21 mouse cellular contexts compared by ENCODE assay signal in genomic region chr15:102955007-102955382, GRCm38 (mm10). TPM values are rescaled to one million over a fixed set of nuclear protein-coding genes. Genes with fewer than 3 reads are reported as not detected.
A peak's percentile ranks its signal among the peaks of the same experiment; 100 is the strongest.
DNase-seq lines count a peak whose midpoint lies in the region; ATAC-seq lines count a peak whose summit lies in the region.
"Had no signal": no experiment of that assay in that cellular context is flagged by ENCODE, and none has a peak within 500 bp of the region (broad histone marks: within the 10 kb centered on the region; RNA-seq: fewer than 3 reads in every experiment).

No protein-coding gene starts in this region.

- H3K4me2 ChIP-seq in embryonic facial prominence, embryonic 14.5 days (ENCODE audit: low read depth, low read length): no peak overlapping the region
- H3K4me2 ChIP-seq in kidney, embryonic 15.5 days: peak overlapping the region; percentile 78
- H3K4me2 ChIP-seq in neural tube, embryonic 13.5 days: peak overlapping the region; percentile 46
- H3K4me2 ChIP-seq: forebrain, embryonic 15.5 days; heart, embryonic 11.5 days; liver, embryonic 12.5 days had no signal

- H3K4me3 ChIP-seq in embryonic facial prominence, embryonic 14.5 days (ENCODE audit: low read depth, low read length): 0 out of 2 replicates have a peak overlapping the region, but pooled peaks have one; percentile 10
- no peak overlapping the region for H3K4me3 ChIP-seq in embryonic facial prominence, embryonic 10.5 days
- peak overlapping the region; percentile 59 for H3K4me3 ChIP-seq in kidney, embryonic 15.5 days (replicated peaks)
- H3K4me3 ChIP-seq in neural tube, embryonic 13.5 days: peak overlapping the region; percentile 39
- H3K4me3 ChIP-seq: forebrain, embryonic 15.5 days; liver, embryonic 12.5 days had no signal

- no peak for DNase-seq in embryonic facial prominence, embryonic 14.5 days (ENCODE audit: low spot score)
- no peak for DNase-seq in embryonic facial prominence, embryonic 10.5 days (ENCODE audit: low spot score)
- no peak for DNase-seq in kidney, postnatal 14 days
- DNase-seq in gastrocnemius, postnatal 25 days: peak; percentile 68
- no peak for DNase-seq in adrenal gland, postnatal 25 days
- DNase-seq in layer of hippocampus, adult 9-10 months (ENCODE audit: low spot score): no peak
- DNase-seq: adrenal gland, adult 8-10 months; cerebellum, adult 18-20 months; thymus, postnatal 36 days had no signal

- H3K36me3 ChIP-seq in embryonic facial prominence, embryonic 14.5 days (ENCODE audit: control insufficient read depth, insufficient read depth, low read length): no peaks in the 10 kb centered on the region
- H3K36me3 ChIP-seq in embryonic facial prominence, embryonic 10.5 days (replicated peaks): no peaks in the 10 kb centered on the region
- no peaks in the 10 kb centered on the region for H3K36me3 ChIP-seq in kidney, embryonic 15.5 days
- H3K36me3 ChIP-seq in neural tube, embryonic 13.5 days: no peaks in the 10 kb centered on the region
- H3K36me3 ChIP-seq: forebrain, embryonic 15.5 days; liver, embryonic 12.5 days had no signal

- no peaks in the 10 kb centered on the region for H3K4me1 ChIP-seq in embryonic facial prominence, embryonic 14.5 days (ENCODE audit: control insufficient read depth, insufficient read depth, low read length)
- peaks cover 5% of the 10 kb centered on the region; the same call in 1 of the 2 replicates for H3K4me1 ChIP-seq in embryonic facial prominence, embryonic 10.5 days
- H3K4me1 ChIP-seq in kidney, embryonic 15.5 days: peaks cover 61% of the 10 kb centered on the region
- 0 out of 2 replicates have a peak, but pooled peaks cover 4% of the 10 kb centered on the region for H3K4me1 ChIP-seq in neural tube, embryonic 13.5 days (replicated peaks)
- H3K4me1 ChIP-seq: forebrain, embryonic 15.5 days; liver, embryonic 12.5 days had no signal

- H3K27ac ChIP-seq in embryonic facial prominence, embryonic 14.5 days (replicated peaks; ENCODE audit: low read depth, low read length): no peak overlapping the region
- no peak overlapping the region for H3K27ac ChIP-seq in embryonic facial prominence, embryonic 10.5 days (replicated peaks)
- peak overlapping the region; percentile 93 for H3K27ac ChIP-seq in kidney, embryonic 15.5 days
- peak overlapping the region; percentile 59; the same call in 1 of the 2 replicates for H3K27ac ChIP-seq in neural tube, embryonic 13.5 days (replicated peaks)
- H3K27ac ChIP-seq: forebrain, embryonic 15.5 days; liver, embryonic 12.5 days had no signal

- H3K9me3 ChIP-seq in embryonic facial prominence, embryonic 14.5 days (ENCODE audit: control insufficient read depth, low read length): no peaks in the 10 kb centered on the region
- H3K9me3 ChIP-seq in embryonic facial prominence, embryonic 10.5 days: no peaks in the 10 kb centered on the region
- no peaks in the 10 kb centered on the region for H3K9me3 ChIP-seq in kidney, embryonic 15.5 days (replicated peaks)
- no peaks in the 10 kb centered on the region for H3K9me3 ChIP-seq in neural tube, embryonic 13.5 days
- H3K9me3 ChIP-seq: forebrain, embryonic 15.5 days; liver, embryonic 12.5 days had no signal

- ATAC-seq in embryonic facial prominence, embryonic 14.5 days (ENCODE audit: low read depth): no peak
- peak; percentile 31 for ATAC-seq in kidney, embryonic 15.5 days (replicated peaks; ENCODE audit: low FRiP score)
- no peak for ATAC-seq in neural tube, embryonic 13.5 days (ENCODE audit: low read depth)
- ATAC-seq: forebrain, embryonic 15.5 days; liver, embryonic 12.5 days had no signal

- H3K9ac ChIP-seq in embryonic facial prominence, embryonic 14.5 days (ENCODE audit: low read depth, low read length): no peak overlapping the region
- H3K9ac ChIP-seq in kidney, embryonic 15.5 days: peak overlapping the region; percentile 70
- H3K9ac ChIP-seq in neural tube, embryonic 13.5 days: peak overlapping the region; percentile 68
- H3K9ac ChIP-seq: forebrain, embryonic 15.5 days; liver, embryonic 12.5 days had no signal

- H3K27me3 ChIP-seq in embryonic facial prominence, embryonic 14.5 days (replicated peaks; ENCODE audit: control insufficient read depth, insufficient read depth, low read length): peaks cover 98% of the 10 kb centered on the region
- H3K27me3 ChIP-seq in embryonic facial prominence, embryonic 10.5 days (replicated peaks; ENCODE audit: low read depth, poor library complexity, severe bottlenecking): peaks cover 100% of the 10 kb centered on the region
- H3K27me3 ChIP-seq in kidney, embryonic 15.5 days: peaks cover 79% of the 10 kb centered on the region
- H3K27me3 ChIP-seq in neural tube, embryonic 13.5 days: peaks cover 97% of the 10 kb centered on the region

- under 1% methylated on average over 26 of the region's 28 CpGs for whole genome bisulfite sequencing in embryonic facial prominence, embryonic 14.5 days
- WGBS in embryonic facial prominence, embryonic 10.5 days: under 1% methylated on average over 28 of the region's 28 CpGs
- 2% methylated on average over 28 of the region's 28 CpGs for WGBS in kidney, embryonic 15.5 days
- WGBS in neural tube, embryonic 13.5 days: under 1% methylated on average over 27 of the region's 28 CpGs

RNA-seq across cellular contexts. Expression of gene Hoxc11, which starts 0.8 kb away (rescaled TPM):
- polyA plus RNA-seq in embryonic facial prominence, embryonic 14.5 days (2014; fragmentation: Nextera tagmentation; extraction: Ambion mirVana): not detected in 2 replicates
- polyA plus RNA-seq in embryonic facial prominence, embryonic 10.5 days (2016; fragmentation: Nextera tagmentation; extraction: Ambion mirVana): not detected in 2 replicates
- 1.7 and 2.9 TPM in 2 replicates for polyA plus RNA-seq in kidney, embryonic 15.5 days (2015; fragmentation: Nextera tagmentation; extraction: Ambion mirVana)
- 1 to 10 TPM; 6.2 to 7.2 TPM for total RNA-seq in gastrocnemius, postnatal 25 days (2021)
- 2.6 and 3.8 TPM in 2 replicates for polyA plus RNA-seq in neural tube, embryonic 13.5 days (2015; fragmentation: Nextera tagmentation; extraction: Ambion mirVana)
- not detected in 2 replicates for total RNA-seq in adrenal gland, postnatal 25 days (2021)
- total RNA-seq: adrenal gland, adult 8-10 months; ES-E14; heart, postnatal 25 days; layer of hippocampus, adult 18-20 months; left cerebral cortex, adult 18-20 months; megakaryocyte, adult 5-6 weeks had no signal
- polyA plus RNA-seq: forebrain, embryonic 15.5 days; heart, embryonic 11.5 days; liver, embryonic 12.5 days; lung, embryonic 16.5 days; testis, adult 2 months had no signal

RNA-seq across cellular contexts. Expression of gene Hoxc10, which starts 11.6 kb away (rescaled TPM):
- not detected in 2 replicates for polyA plus RNA-seq in embryonic facial prominence, embryonic 14.5 days (2014; fragmentation: Nextera tagmentation; extraction: Ambion mirVana)
- polyA plus RNA-seq in embryonic facial prominence, embryonic 10.5 days (2016; fragmentation: Nextera tagmentation; extraction: Ambion mirVana): not detected in 2 replicates
- 52.4 and 53.5 TPM in 2 replicates for polyA plus RNA-seq in kidney, embryonic 15.5 days (2015; fragmentation: Nextera tagmentation; extraction: Ambion mirVana)
- 10 to 100 TPM; 61.5 to 69.5 TPM for total RNA-seq in gastrocnemius, postnatal 25 days (2021)
- 58.5 and 92.4 TPM in 2 replicates for polyA plus RNA-seq in neural tube, embryonic 13.5 days (2015; fragmentation: Nextera tagmentation; extraction: Ambion mirVana)
- 0.36 and 0.48 TPM in 2 replicates for total RNA-seq in adrenal gland, postnatal 25 days (2021)
- total RNA-seq: heart, postnatal 25 days; layer of hippocampus, adult 18-20 months; left cerebral cortex, adult 18-20 months; megakaryocyte, adult 5-6 weeks had no signal
- polyA plus RNA-seq: forebrain, embryonic 15.5 days; liver, embryonic 12.5 days; lung, embryonic 16.5 days had no signal

RNA-seq across cellular contexts. Expression of gene Hoxc5, which starts 12.2 kb away (rescaled TPM):
- 0.96 and 2.8 TPM in 2 replicates for polyA plus RNA-seq in embryonic facial prominence, embryonic 14.5 days (2014; fragmentation: Nextera tagmentation; extraction: Ambion mirVana)
- polyA plus RNA-seq in embryonic facial prominence, embryonic 10.5 days (2016; fragmentation: Nextera tagmentation; extraction: Ambion mirVana): 0.07 and 0.18 TPM in 2 replicates
- 3.6 and 4.8 TPM in 2 replicates for polyA plus RNA-seq in kidney, embryonic 15.5 days (2015; fragmentation: Nextera tagmentation; extraction: Ambion mirVana)
- total RNA-seq in gastrocnemius, postnatal 25 days (2021): 1 to 10 TPM; 1.6 to 1.8 TPM
- polyA plus RNA-seq in neural tube, embryonic 13.5 days (2015; fragmentation: Nextera tagmentation; extraction: Ambion mirVana): 18.8 and 32.2 TPM in 2 replicates
- 7.6 and 9.0 TPM in 2 replicates for total RNA-seq in adrenal gland, postnatal 25 days (2021)
- total RNA-seq: heart, postnatal 25 days; layer of hippocampus, adult 18-20 months; left cerebral cortex, adult 18-20 months; megakaryocyte, adult 5-6 weeks had no signal
- polyA plus RNA-seq: forebrain, embryonic 15.5 days had no signal

RNA-seq across cellular contexts. Expression of gene Hoxc12, which starts 18.4 kb away (rescaled TPM):
- polyA plus RNA-seq in embryonic facial prominence, embryonic 14.5 days (2014; fragmentation: Nextera tagmentation; extraction: Ambion mirVana): not detected in 2 replicates
- polyA plus RNA-seq in embryonic facial prominence, embryonic 10.5 days (2016; fragmentation: Nextera tagmentation; extraction: Ambion mirVana): not detected in 2 replicates
- not detected in 2 replicates for polyA plus RNA-seq in kidney, embryonic 15.5 days (2015; fragmentation: Nextera tagmentation; extraction: Ambion mirVana)
- total RNA-seq in gastrocnemius, postnatal 25 days (2021): not detected
- polyA plus RNA-seq in neural tube, embryonic 13.5 days (2015; fragmentation: Nextera tagmentation; extraction: Ambion mirVana): 7.8 and 12.0 TPM in 2 replicates
- total RNA-seq in adrenal gland, postnatal 25 days (2021): not detected in 2 replicates
- total RNA-seq: adrenal gland, adult 8-10 months; heart, postnatal 25 days; layer of hippocampus, adult 18-20 months; left cerebral cortex, adult 18-20 months; megakaryocyte, adult 5-6 weeks had no signal
- polyA plus RNA-seq: forebrain, embryonic 15.5 days; heart, embryonic 11.5 days; liver, embryonic 12.5 days; lung, embryonic 16.5 days; testis, adult 2 months had no signal

RNA-seq across cellular contexts. Expression of gene Hoxc9, which starts 21.2 kb away (rescaled TPM):
- not detected in 2 replicates for polyA plus RNA-seq in embryonic facial prominence, embryonic 14.5 days (2014; fragmentation: Nextera tagmentation; extraction: Ambion mirVana)
- not detected in 2 replicates for polyA plus RNA-seq in embryonic facial prominence, embryonic 10.5 days (2016; fragmentation: Nextera tagmentation; extraction: Ambion mirVana)
- polyA plus RNA-seq in kidney, embryonic 15.5 days (2015; fragmentation: Nextera tagmentation; extraction: Ambion mirVana): 10.0 and 10.7 TPM in 2 replicates
- total RNA-seq in gastrocnemius, postnatal 25 days (2021): 1 to 10 TPM; 4.6 to 6.5 TPM
- 40.9 and 43.4 TPM in 2 replicates for polyA plus RNA-seq in neural tube, embryonic 13.5 days (2015; fragmentation: Nextera tagmentation; extraction: Ambion mirVana)
- 0.85 and 1.5 TPM in 2 replicates for total RNA-seq in adrenal gland, postnatal 25 days (2021)
- total RNA-seq: heart, postnatal 25 days; layer of hippocampus, adult 18-20 months; left cerebral cortex, adult 18-20 months; megakaryocyte, adult 5-6 weeks had no signal
- polyA plus RNA-seq: forebrain, embryonic 15.5 days; heart, embryonic 11.5 days; liver, embryonic 12.5 days; lung, embryonic 16.5 days had no signal

Comparison
In these comparisons a context has a peak if more than half of its experiments do, and no peak if none do; other contexts are left out.
1. H3K27ac ChIP-seq: peak in kidney, embryonic 15.5 days (single experiment) and neural tube, embryonic 13.5 days (single experiment); none in embryonic facial prominence, embryonic 14.5 days (single experiment) and embryonic facial prominence, embryonic 10.5 days (single experiment).
2. RNA of gene Hoxc10, which starts 11.6 kb away (polyA plus RNA-seq): 58.5 to 92.4 TPM in neural tube, embryonic 13.5 days and 52.4 to 53.5 TPM in kidney, embryonic 15.5 days; not detected in embryonic facial prominence, embryonic 14.5 days and not detected in embryonic facial prominence, embryonic 10.5 days; every median in the first group is over 10 times any median in the second.